23 mouse cellular contexts compared by ENCODE assay signal in the genomic region with DNA sequence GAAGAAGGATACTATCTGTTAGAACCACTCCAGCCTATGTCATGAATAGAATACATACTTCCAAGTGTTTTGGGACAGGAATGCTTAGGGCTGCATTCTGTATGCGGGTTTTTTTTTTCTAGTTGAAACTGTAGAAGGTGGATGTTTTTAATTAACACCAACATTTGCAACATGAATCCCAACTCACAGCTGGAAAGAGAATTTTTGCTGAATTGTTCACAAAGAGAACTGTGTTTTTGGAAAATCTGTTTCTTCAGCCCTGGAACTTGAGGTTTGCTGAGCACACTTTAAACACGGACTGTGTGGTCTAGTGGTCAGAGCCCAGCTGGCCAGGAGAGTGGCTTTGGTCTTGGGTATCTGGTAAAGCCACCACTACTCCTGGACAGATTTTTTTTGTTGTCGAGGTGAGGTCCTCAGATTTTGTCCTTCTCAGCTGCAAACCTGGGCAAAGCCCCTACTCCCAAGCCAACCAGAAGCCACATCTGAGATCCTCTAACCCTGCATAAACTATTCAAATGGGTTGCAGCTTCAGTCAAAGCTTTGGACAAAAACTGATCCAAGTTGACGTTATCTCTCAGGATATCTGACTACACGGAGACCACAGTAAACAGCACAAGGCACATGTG.
DNase-seq lines count a peak whose midpoint lies in the region; ATAC-seq lines count a peak whose summit lies in the region.
"Had no signal": no experiment of that assay in that cellular context is flagged by ENCODE, and none has a peak within 500 bp of the region (broad histone marks: within the 10 kb centered on the region; RNA-seq: fewer than 3 reads in every experiment).

No protein-coding gene starts in this region.

- no peaks in the 10 kb centered on the region for H3K9me3 ChIP-seq in heart, embryonic 12.5 days (replicated peaks)
- H3K9me3 ChIP-seq in embryonic facial prominence, embryonic 10.5 days = no peaks in the 10 kb centered on the region
- H3K9me3 ChIP-seq: hindbrain, embryonic 13.5 days; intestine, embryonic 15.5 days; kidney, embryonic 15.5 days; megakaryocyte, embryonic 14.5 days; neural tube, embryonic 15.5 days had no signal

- ATAC-seq in heart, embryonic 12.5 days (ENCODE audit: insufficient number of reproducible peaks, low FRiP score) = no peak
- ATAC-seq: forebrain, embryonic 14.5 days; intestine, embryonic 15.5 days had no signal

- DNase-seq in heart, adult 18-20 months = no peak
- no peak for DNase-seq in embryonic facial prominence, embryonic 10.5 days (ENCODE audit: low spot score)
- DNase-seq in forelimb bud, embryonic 11.5 days (ENCODE audit: low read depth, low spot score) = peak; percentile 35
- peak; percentile 52 for DNase-seq in naive thymus-derived CD4-positive, alpha-beta T cell, adult 2 months (ENCODE audit: low read depth)
- no peak for DNase-seq in natural killer cell, adult 2 months (ENCODE audit: low spot score in 2 of 2)
- DNase-seq in left cerebral cortex, adult 11 months (ENCODE audit: low spot score) = no peak
- no peak for DNase-seq in adrenal gland, adult 8-10 months
- DNase-seq: cerebellum, adult 8-10 months; kidney, postnatal 4 days; layer of hippocampus, adult 9-11 months; lung, adult 18-20 months; lung, postnatal 14 days; midbrain, embryonic 14.5 days; right cerebral cortex, postnatal 25 days had no signal

- no peak overlapping the region for H3K9ac ChIP-seq in heart, embryonic 12.5 days
- H3K9ac ChIP-seq: hindbrain, embryonic 13.5 days; intestine, embryonic 15.5 days; kidney, embryonic 15.5 days; neural tube, embryonic 15.5 days had no signal

- peaks cover 17% of the 10 kb centered on the region for H3K4me1 ChIP-seq in heart, embryonic 12.5 days (replicated peaks)
- H3K4me1 ChIP-seq in embryonic facial prominence, embryonic 10.5 days = peaks cover 20% of the 10 kb centered on the region
- H3K4me1 ChIP-seq: hindbrain, embryonic 13.5 days; intestine, embryonic 15.5 days; megakaryocyte, embryonic 14.5 days; neural tube, embryonic 15.5 days had no signal

- H3K36me3 ChIP-seq in heart, embryonic 12.5 days = peaks cover 32% of the 10 kb centered on the region
- peaks cover 15% of the 10 kb centered on the region for H3K36me3 ChIP-seq in embryonic facial prominence, embryonic 10.5 days (replicated peaks)
- H3K36me3 ChIP-seq: hindbrain, embryonic 13.5 days; neural tube, embryonic 15.5 days had no signal

- WGBS in heart, embryonic 12.5 days = 80% methylated on average over 5 of the region's 5 CpGs
- 71% methylated on average over 5 of the region's 5 CpGs for WGBS in embryonic facial prominence, embryonic 10.5 days

- H3K27ac ChIP-seq in heart, embryonic 12.5 days (ENCODE audit: poor library complexity, severe bottlenecking) = 0 out of 2 replicates have a peak overlapping the region, but pooled peaks have one; percentile 1
- H3K27ac ChIP-seq in embryonic facial prominence, embryonic 10.5 days (replicated peaks) = 0 out of 2 replicates have a peak overlapping the region, but pooled peaks have one; percentile 5
- H3K27ac ChIP-seq: hindbrain, embryonic 13.5 days; intestine, embryonic 15.5 days; kidney, embryonic 15.5 days; neural tube, embryonic 15.5 days; stomach, postnatal 0 days had no signal

- no peak overlapping the region for H3K4me2 ChIP-seq in heart, embryonic 12.5 days
- H3K4me2 ChIP-seq: heart, embryonic 11.5 days; hindbrain, embryonic 13.5 days; intestine, embryonic 15.5 days; kidney, embryonic 15.5 days; neural tube, embryonic 15.5 days had no signal

- no peaks in the 10 kb centered on the region; the same call in 1 of the 2 replicates for H3K27me3 ChIP-seq in heart, embryonic 12.5 days (replicated peaks)
- H3K27me3 ChIP-seq in embryonic facial prominence, embryonic 10.5 days (replicated peaks; ENCODE audit: low read depth, poor library complexity, severe bottlenecking) = no peaks in the 10 kb centered on the region
- H3K27me3 ChIP-seq: hindbrain, embryonic 13.5 days; intestine, embryonic 15.5 days; kidney, embryonic 15.5 days; neural tube, embryonic 15.5 days had no signal

- no peak overlapping the region for H3K4me3 ChIP-seq in heart, embryonic 12.5 days
- H3K4me3 ChIP-seq in embryonic facial prominence, embryonic 10.5 days = no peak overlapping the region
- H3K4me3 ChIP-seq: hindbrain, embryonic 13.5 days; intestine, embryonic 15.5 days; kidney, embryonic 15.5 days; megakaryocyte, embryonic 14.5 days; neural tube, embryonic 15.5 days had no signal

Comparison
In these comparisons a context has a peak if more than half of its experiments do, and no peak if none do; other contexts are left out.
1. DNase-seq: peak in forelimb bud, embryonic 11.5 days (single experiment) and naive thymus-derived CD4-positive, alpha-beta T cell, adult 2 months (single experiment); none in heart, adult 18-20 months (0 of 2), embryonic facial prominence, embryonic 10.5 days (single experiment), natural killer cell, adult 2 months (0 of 2), left cerebral cortex, adult 11 months (single experiment) and adrenal gland, adult 8-10 months (single experiment).